Mouse (Mus musculus) adrenal gland, postnatal 25 days (tissue): ENCODE data around the gene Lsm2. TPM values are rescaled to one million over a fixed set of nuclear protein-coding genes. Genes with fewer than 3 reads are reported as not detected.
"Not testable (repeated sequence)": the region's sequence is repeated elsewhere in the genome, so short reads cannot be mapped to it uniquely, and the experiment has no call there.

ENCODE experiments used
- DNase-seq: peaks from one replicate; pipeline ENCODE4 v3.0.0; 2021; ENCODE audit warnings: mixed read lengths
- total RNA-seq: library from RNA; stranded (reverse); gene quantifications from 2 replicates; pipeline ENCODE4 v1.2.3, GENCODE M21; 2021

Lsm2 gene
- total RNA-seq, 1 experiment from 2014 or later: 39.6 TPM

DNA sequence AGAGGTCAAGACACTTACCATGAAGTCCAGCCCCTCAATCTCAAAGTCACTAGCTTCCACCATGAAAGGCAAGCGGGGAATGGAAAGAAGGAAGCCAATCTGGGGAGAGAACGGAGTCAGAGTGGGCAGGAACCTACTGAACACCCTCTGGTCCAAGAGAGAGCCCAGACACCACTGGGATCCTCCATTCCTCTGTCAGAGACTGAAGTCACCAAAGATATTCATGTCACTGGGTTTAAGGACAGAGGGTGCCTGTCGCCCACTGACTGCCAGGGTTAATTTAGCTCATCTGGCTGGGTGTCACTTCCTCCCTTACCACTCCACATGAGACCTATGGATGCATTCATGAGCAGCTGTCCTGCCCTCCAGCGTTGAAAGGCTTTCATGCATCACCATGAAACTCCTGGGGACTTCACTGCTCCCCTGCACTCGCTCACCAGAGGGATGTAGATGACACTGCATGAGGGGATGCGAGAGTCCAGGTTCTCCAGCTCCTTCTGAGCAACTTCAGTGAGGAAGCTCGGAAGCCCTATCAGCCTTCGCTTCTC, 50.7 kb downstream of the Lsm2 start:
- DNase-seq: no peak

DNA sequence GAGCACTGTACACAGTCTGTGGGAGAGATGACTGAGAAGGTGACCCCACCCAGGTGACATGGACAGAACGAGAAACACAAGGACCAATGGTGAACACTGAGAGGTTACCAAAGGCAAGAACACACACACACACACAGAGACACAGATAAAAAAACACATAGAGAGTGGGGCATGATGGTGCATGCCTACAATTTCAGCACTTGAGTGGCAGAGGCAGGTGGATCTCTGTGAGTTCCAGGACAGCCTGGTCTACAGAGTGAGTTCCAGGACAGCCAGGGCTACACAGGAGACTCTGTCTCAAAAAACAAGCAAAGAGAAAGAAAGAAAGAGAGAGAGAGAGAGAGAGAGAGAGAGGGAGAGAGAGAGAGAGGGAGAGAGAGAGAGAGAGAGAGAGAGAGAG, 52.0 kb downstream of the Lsm2 start:
- DNase-seq: not testable (repeated sequence)

DNA sequence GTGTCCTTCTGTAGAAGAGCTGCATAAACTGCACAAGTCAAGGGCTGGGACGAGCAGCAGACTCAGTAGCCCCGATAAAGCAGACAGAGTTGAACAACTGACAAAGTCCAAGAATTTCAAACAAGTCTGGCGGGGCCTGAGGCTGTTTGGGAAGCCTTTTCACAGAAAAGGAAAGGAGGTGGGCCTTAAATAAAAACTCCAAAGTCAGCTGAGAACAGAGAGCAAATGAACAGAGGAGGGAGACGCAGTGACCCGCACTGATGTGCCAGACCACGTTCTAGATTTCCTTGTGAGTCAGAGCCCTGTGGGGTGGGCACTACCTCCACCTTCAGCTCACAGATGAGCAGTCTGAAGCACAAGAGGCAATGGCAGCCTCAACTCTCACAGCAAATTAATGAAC, 53.2 kb downstream of the Lsm2 start:
- DNase-seq: no peak

Other genes starting within 250 kb of the Lsm2 start
- 134 and 138 TPM in 2 replicates for gene C4b, start 238.0 kb upstream of the Lsm2 start, total RNA-seq
- 6,026 and 7,512 TPM in 2 replicates for gene Cyp21a1, start 177.3 kb upstream of the Lsm2 start, total RNA-seq
- 45.1 and 45.5 TPM in 2 replicates for gene Stk19, start 144.9 kb upstream of the Lsm2 start, total RNA-seq
- 54.8 and 65.0 TPM in 2 replicates for gene Dxo, start 144.8 kb upstream of the Lsm2 start, total RNA-seq
- gene Skiv2l, start 131.7 kb upstream of the Lsm2 start, total RNA-seq: 69.2 and 79.3 TPM in 2 replicates
- 57.9 and 61.6 TPM in 2 replicates for gene Nelfe, start 131.5 kb upstream of the Lsm2 start, total RNA-seq
- 6.5 and 18.6 TPM in 2 replicates for gene Cfb, start 119.3 kb upstream of the Lsm2 start, total RNA-seq
- 15.0 and 22.5 TPM in 2 replicates for gene Zbtb12, start 102.4 kb upstream of the Lsm2 start, total RNA-seq
- gene Gm20547, start 99.8 kb upstream of the Lsm2 start, total RNA-seq: not detected in 2 replicates
- 71.7 and 86.4 TPM in 2 replicates for gene C2, start 83.6 kb upstream of the Lsm2 start, total RNA-seq
- gene Ehmt2, start 83.4 kb upstream of the Lsm2 start, total RNA-seq: 158 and 186 TPM in 2 replicates
- gene Slc44a4, start 67.4 kb upstream of the Lsm2 start, total RNA-seq: 1.7 and 2.4 TPM in 2 replicates
- 26.1 and 27.6 TPM in 2 replicates for gene Neu1, start 50.6 kb upstream of the Lsm2 start, total RNA-seq
- 29.0 and 79.3 TPM in 2 replicates for gene Hspa1b, start 22.6 kb upstream of the Lsm2 start, total RNA-seq
- gene Gm20481, start 11.9 kb upstream of the Lsm2 start, total RNA-seq: not detected in 2 replicates
- gene Hspa1a, start 9.7 kb upstream of the Lsm2 start, total RNA-seq: 18.9 and 33.6 TPM in 2 replicates
- 0.27 TPM in 1 of 2 replicates, not detected in the other for gene Hspa1l, start 9.2 kb upstream of the Lsm2 start, total RNA-seq
- gene Vars, start 19.1 kb downstream of the Lsm2 start, total RNA-seq: 62.4 and 64.8 TPM in 2 replicates
- gene Vwa7, start 34.7 kb downstream of the Lsm2 start, total RNA-seq: 0.57 and 0.97 TPM in 2 replicates
- 0.61 TPM in 1 of 2 replicates, not detected in the other for gene Sapcd1, start 46.2 kb downstream of the Lsm2 start, total RNA-seq
- gene Msh5, start 64.9 kb downstream of the Lsm2 start, total RNA-seq: 1.3 and 1.6 TPM in 2 replicates
- 79.7 and 90.5 TPM in 2 replicates for gene Clic1, start 68.1 kb downstream of the Lsm2 start, total RNA-seq
- 14.2 and 17.8 TPM in 2 replicates for gene Ddah2, start 77.2 kb downstream of the Lsm2 start, total RNA-seq
- not detected in 2 replicates for gene Ly6g6c, start 83.5 kb downstream of the Lsm2 start, total RNA-seq
- 0.24 TPM in 1 of 2 replicates, not detected in the other for gene Mpig6b, start 84.3 kb downstream of the Lsm2 start, total RNA-seq
- gene Ly6g6e, start 95.0 kb downstream of the Lsm2 start, total RNA-seq: not detected in 2 replicates
- 1.5 and 2.0 TPM in 2 replicates for gene Ly6g6d, start 96.2 kb downstream of the Lsm2 start, total RNA-seq
- gene Ly6g6f, start 103.7 kb downstream of the Lsm2 start, total RNA-seq: not detected in 2 replicates
- 67.1 and 84.9 TPM in 2 replicates for gene Abhd16a, start 107.4 kb downstream of the Lsm2 start, total RNA-seq
- not detected in 2 replicates for gene Ly6g5c, start 126.4 kb downstream of the Lsm2 start, total RNA-seq
- 0.30 and 0.81 TPM in 2 replicates for gene Ly6g5b, start 133.6 kb downstream of the Lsm2 start, total RNA-seq
- gene Gpank1, start 139.6 kb downstream of the Lsm2 start, total RNA-seq: 19.0 and 19.4 TPM in 2 replicates
- 201 and 272 TPM in 2 replicates for gene Csnk2b, start 140.2 kb downstream of the Lsm2 start, total RNA-seq
- 23.0 and 29.7 TPM in 2 replicates for gene D17H6S53E, start 144.5 kb downstream of the Lsm2 start, total RNA-seq
- gene Apom, start 150.2 kb downstream of the Lsm2 start, total RNA-seq: 2.9 TPM in 1 of 2 replicates, not detected in the other
- gene Bag6, start 153.3 kb downstream of the Lsm2 start, total RNA-seq: 403 and 461 TPM in 2 replicates
- 268 and 310 TPM in 2 replicates for gene Prrc2a, start 183.0 kb downstream of the Lsm2 start, total RNA-seq
- gene Aif1, start 194.2 kb downstream of the Lsm2 start, total RNA-seq: 2.3 and 3.0 TPM in 2 replicates
- gene Lst1, start 206.6 kb downstream of the Lsm2 start, total RNA-seq: 5.2 TPM in 1 of 2 replicates, not detected in the other
- 2.8 and 8.5 TPM in 2 replicates for gene Ltb, start 212.6 kb downstream of the Lsm2 start, total RNA-seq
- 0.58 and 0.76 TPM in 2 replicates for gene Tnf, start 220.1 kb downstream of the Lsm2 start, total RNA-seq
- gene Lta, start 223.5 kb downstream of the Lsm2 start, total RNA-seq: 0.30 TPM in 1 of 2 replicates, not detected in the other
- not detected in 2 replicates for gene Gm16181, start 239.0 kb downstream of the Lsm2 start, total RNA-seq